Mouse (Mus musculus): Measurements from ENCODE around the gene Sept9. TPM values are rescaled to one million over a fixed set of nuclear protein-coding genes. Genes with fewer than 3 reads are reported as not detected.

Gene Sept9
- polyA plus RNA-seq, 1 experiment from 2014 or later, result 34.5 TPM

- no peak for ATAC-seq
- H3K9ac ChIP-seq (replicated peaks), result no peak overlapping the region
- H3K9me3 ChIP-seq (ENCODE audit: low read length), result no peaks in the 10 kb centered on the region
- WGBS (ENCODE audit: insufficient replicate concordance), result 82% methylated on average over 10 of the region's 10 CpGs
- H3K27me3 ChIP-seq (ENCODE audit: insufficient read depth, low read length), result peaks cover 32% of the 10 kb centered on the region
- no peaks in the 10 kb centered on the region for H3K36me3 ChIP-seq (replicated peaks; ENCODE audit: insufficient read depth, low read length)
- H3K27ac ChIP-seq (ENCODE audit: low read depth), result no peak overlapping the region
- no peak for DNase-seq
- H3K4me1 ChIP-seq (ENCODE audit: insufficient read depth), result no peaks in the 10 kb centered on the region
- TF ChIP-seq EP300 (IDR thresholded peaks at IDR 0.05; ENCODE audit: low read depth) (no peak), CTCF (IDR thresholded peaks at IDR 0.05; ENCODE audit: low read depth) (peak; percentile 48)
- H3K4me3 ChIP-seq (ENCODE audit: low read depth, low read length), result no peak overlapping the region
- H3K4me2 ChIP-seq (ENCODE audit: low read depth, low read length), result no peak overlapping the region
These were observed 202.3 kb downstream of the Sept9 start for GRCm38 (mm10) chr11:117401583-117402367.

- 72% methylated on average over 11 of the region's 11 CpGs for WGBS (ENCODE audit: insufficient replicate concordance)
- no peak for DNase-seq
- TF ChIP-seq CTCF (IDR thresholded peaks at IDR 0.05; ENCODE audit: low read depth), result no peak
- no peak for TF ChIP-seq EP300 (IDR thresholded peaks at IDR 0.05; ENCODE audit: low read depth)
- H3K4me3 ChIP-seq (ENCODE audit: low read depth, low read length), result no peak overlapping the region
- H3K9ac ChIP-seq (replicated peaks), result no peak overlapping the region
- no peak for ATAC-seq
- H3K9me3 ChIP-seq (ENCODE audit: low read length), result no peaks in the 10 kb centered on the region
- H3K36me3 ChIP-seq (replicated peaks; ENCODE audit: insufficient read depth, low read length), result no peaks in the 10 kb centered on the region
- H3K4me1 ChIP-seq (ENCODE audit: insufficient read depth), result no peaks in the 10 kb centered on the region; the same call in 1 of the 2 replicates
- H3K27ac ChIP-seq (ENCODE audit: low read depth), result no peak overlapping the region
- peaks cover 37% of the 10 kb centered on the region for H3K27me3 ChIP-seq (ENCODE audit: insufficient read depth, low read length)
- H3K4me2 ChIP-seq (ENCODE audit: low read depth, low read length), result no peak overlapping the region
These were observed 203.1 kb downstream of the Sept9 start for GRCm38 (mm10) chr11:117402550-117402949.

GRCm38 (mm10) chr11:117403073-117403472 lies 203.6 kb downstream of the Sept9 start:
- Histone ChIP-seq H3K9ac (replicated peaks) (no peak overlapping the region), H3K4me2 (ENCODE audit: low read depth, low read length) (no peak overlapping the region), H3K9me3 (ENCODE audit: low read length) (no peaks in the 10 kb centered on the region), H3K4me3 (ENCODE audit: low read depth, low read length) (no peak overlapping the region), H3K27ac (ENCODE audit: low read depth) (no peak overlapping the region), H3K4me1 (ENCODE audit: insufficient read depth) (no peaks in the 10 kb centered on the region; the same call in 1 of the 2 replicates), H3K36me3 (replicated peaks; ENCODE audit: insufficient read depth, low read length) (no peaks in the 10 kb centered on the region), H3K27me3 (ENCODE audit: insufficient read depth, low read length) (peaks cover 36% of the 10 kb centered on the region)
- 52% methylated on average over 6 of the region's 6 CpGs for WGBS (ENCODE audit: insufficient replicate concordance)
- TF ChIP-seq EP300 (IDR thresholded peaks at IDR 0.05; ENCODE audit: low read depth) (no peak), CTCF (IDR thresholded peaks at IDR 0.05; ENCODE audit: low read depth) (no peak)
- no peak for DNase-seq
- ATAC-seq, result no peak

- WGBS (ENCODE audit: insufficient replicate concordance), result 32% methylated on average over 7 of the region's 7 CpGs
- no peaks in the 10 kb centered on the region for H3K9me3 ChIP-seq (ENCODE audit: low read length)
- H3K27me3 ChIP-seq (ENCODE audit: insufficient read depth, low read length), result peaks cover 37% of the 10 kb centered on the region
- H3K4me1 ChIP-seq (ENCODE audit: insufficient read depth), result no peaks in the 10 kb centered on the region; the same call in 1 of the 2 replicates
- H3K4me2 ChIP-seq (ENCODE audit: low read depth, low read length), result no peak overlapping the region
- no peak overlapping the region for H3K27ac ChIP-seq (ENCODE audit: low read depth)
- no peak overlapping the region for H3K9ac ChIP-seq (replicated peaks)
- no peak for TF ChIP-seq CTCF (IDR thresholded peaks at IDR 0.05; ENCODE audit: low read depth)
- no peak for TF ChIP-seq EP300 (IDR thresholded peaks at IDR 0.05; ENCODE audit: low read depth)
- H3K36me3 ChIP-seq (replicated peaks; ENCODE audit: insufficient read depth, low read length), result no peaks in the 10 kb centered on the region
- DNase-seq (no peak), ATAC-seq (no peak)
- no peak overlapping the region for H3K4me3 ChIP-seq (ENCODE audit: low read depth, low read length)
These were observed 204.3 kb downstream of the Sept9 start for GRCm38 (mm10) chr11:117403781-117404180.

GRCm38 (mm10) chr11:117406711-117407110 lies 207.2 kb downstream of the Sept9 start:
- DNase-seq (no peak), ATAC-seq (no peak)
- WGBS (ENCODE audit: insufficient replicate concordance), result 77% methylated on average over 1 of the region's 1 CpGs
- Histone ChIP-seq H3K9ac (replicated peaks) (no peak overlapping the region), H3K36me3 (replicated peaks; ENCODE audit: insufficient read depth, low read length) (no peaks in the 10 kb centered on the region), H3K9me3 (ENCODE audit: low read length) (no peaks in the 10 kb centered on the region), H3K27ac (ENCODE audit: low read depth) (no peak overlapping the region), H3K4me2 (ENCODE audit: low read depth, low read length) (no peak overlapping the region), H3K4me1 (ENCODE audit: insufficient read depth) (no peaks in the 10 kb centered on the region; the same call in 1 of the 2 replicates), H3K27me3 (ENCODE audit: insufficient read depth, low read length) (peaks cover 45% of the 10 kb centered on the region), H3K4me3 (ENCODE audit: low read depth, low read length) (no peak overlapping the region)
- TF ChIP-seq CTCF (IDR thresholded peaks at IDR 0.05; ENCODE audit: low read depth) (no peak), EP300 (IDR thresholded peaks at IDR 0.05; ENCODE audit: low read depth) (no peak)

GRCm38 (mm10) chr11:117407196-117407595 lies 207.7 kb downstream of the Sept9 start:
- Histone ChIP-seq H3K36me3 (replicated peaks; ENCODE audit: insufficient read depth, low read length) (no peaks in the 10 kb centered on the region), H3K4me3 (ENCODE audit: low read depth, low read length) (no peak overlapping the region), H3K4me2 (ENCODE audit: low read depth, low read length) (no peak overlapping the region), H3K9me3 (ENCODE audit: low read length) (no peaks in the 10 kb centered on the region), H3K27ac (ENCODE audit: low read depth) (no peak overlapping the region), H3K27me3 (ENCODE audit: insufficient read depth, low read length) (peaks cover 49% of the 10 kb centered on the region), H3K4me1 (ENCODE audit: insufficient read depth) (no peaks in the 10 kb centered on the region; the same call in 1 of the 2 replicates), H3K9ac (replicated peaks) (no peak overlapping the region)
- TF ChIP-seq EP300 (IDR thresholded peaks at IDR 0.05; ENCODE audit: low read depth) (no peak), CTCF (IDR thresholded peaks at IDR 0.05; ENCODE audit: low read depth) (no peak)
- 24% methylated on average over 4 of the region's 4 CpGs for WGBS (ENCODE audit: insufficient replicate concordance)
- no peak for DNase-seq
- no peak for ATAC-seq
